Mouse (Mus musculus): Measurements from ENCODE around the gene Rasgrp3.

Gene Rasgrp3

GRCm38 (mm10) chr17:75539841-75540240 lies 104.1 kb downstream of the Rasgrp3 start:
- no peak for DNase-seq (ENCODE audit: low spot score)

DNA sequence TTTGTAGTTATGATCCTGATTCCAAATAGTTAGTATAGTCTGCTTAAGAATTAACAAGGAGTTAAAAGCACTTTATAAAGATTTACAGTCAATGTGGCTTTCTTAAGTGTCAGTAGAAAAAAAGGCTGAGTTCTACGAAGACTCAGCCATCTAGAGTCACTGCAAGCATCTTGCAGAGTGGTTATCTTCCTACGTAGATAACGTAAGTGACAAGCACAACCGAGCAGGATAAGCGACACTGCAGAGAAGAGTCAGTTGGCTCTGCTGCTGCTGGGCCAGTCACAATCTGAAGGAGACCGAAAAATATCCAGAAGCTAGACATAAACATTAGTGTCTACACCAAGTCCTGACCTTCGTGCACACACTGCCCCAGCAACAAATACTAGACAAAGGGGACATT lies 107.7 kb downstream of the Rasgrp3 start:
- no peak for DNase-seq (ENCODE audit: low spot score)

- DNase-seq (ENCODE audit: low spot score): no peak
Measured at GRCm38 (mm10) chr17:75544262-75544661, 108.6 kb downstream of the Rasgrp3 start.

GRCm38 (mm10) chr17:75550771-75551413 lies 115.2 kb downstream of the Rasgrp3 start:
- DNase-seq (ENCODE audit: low spot score): no peak

DNA sequence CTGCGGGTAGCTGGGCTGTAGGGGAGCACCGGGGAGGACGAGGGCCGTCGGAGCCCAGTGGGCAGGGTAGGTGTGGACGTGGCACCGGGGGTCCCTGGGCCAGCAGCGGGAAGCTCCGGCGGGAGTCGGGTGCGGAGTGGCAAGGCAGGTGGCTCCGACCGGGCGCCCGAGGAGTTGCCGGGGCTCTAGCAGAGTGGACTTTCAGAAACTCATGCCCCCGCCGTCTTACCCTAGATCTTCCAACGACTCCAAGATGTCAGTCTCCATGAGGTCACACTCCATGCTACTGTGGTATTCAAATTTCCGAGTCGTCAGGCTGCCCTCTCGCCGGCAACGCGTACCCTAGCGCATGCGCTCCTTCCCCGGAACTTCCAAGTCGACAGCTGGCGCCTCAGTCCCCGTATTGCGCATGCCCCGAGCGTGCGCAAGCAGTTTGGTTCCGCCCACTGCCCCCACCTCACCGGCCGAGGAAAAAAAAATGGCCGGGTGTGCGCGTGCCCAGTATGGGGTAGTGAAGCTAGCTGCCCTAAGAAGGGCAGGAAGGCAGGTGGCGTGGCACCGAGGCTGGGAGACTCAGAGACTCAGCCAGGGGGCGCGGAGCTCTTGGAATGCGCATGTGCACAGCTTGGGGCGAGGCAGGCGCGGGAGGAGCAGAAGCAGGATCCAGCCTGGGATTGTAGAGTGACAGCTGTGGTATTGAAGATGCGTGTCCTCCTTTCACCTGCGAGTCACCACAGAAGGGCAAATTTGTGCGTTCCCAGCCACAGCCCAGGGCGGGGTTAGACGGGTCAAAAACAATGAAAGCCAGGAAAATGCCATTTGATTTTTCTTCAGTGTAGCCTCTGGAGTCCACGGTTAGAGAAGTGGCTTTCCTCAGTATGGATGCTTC lies 116.1 kb downstream of the Rasgrp3 start, which contains the start of gene Fam98a:
Gene Fam98a (minus strand): TSS at position 435 of the 889 bp plus-strand sequence.
- peak; percentile 95 for DNase-seq (ENCODE audit: low spot score)

DNA sequence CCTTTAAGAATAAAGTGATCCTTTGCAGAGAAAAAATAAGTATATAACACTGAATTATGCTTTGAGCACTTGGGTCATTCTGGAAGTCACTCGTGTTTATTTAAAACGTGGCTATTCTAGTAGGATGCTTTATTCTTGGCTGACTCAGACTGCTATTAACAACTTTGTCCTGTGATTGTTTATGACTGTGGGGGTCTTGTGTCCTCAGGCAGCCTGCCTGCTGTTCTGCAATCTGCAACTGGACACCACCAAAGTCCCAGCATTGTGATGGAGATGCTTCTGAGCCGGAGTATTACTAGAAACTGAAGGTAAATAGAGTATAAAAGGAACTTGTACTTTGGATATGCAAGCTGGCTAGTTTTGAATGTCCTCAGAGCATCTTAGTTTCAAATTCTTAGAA lies 121.3 kb downstream of the Rasgrp3 start:
- no peak for DNase-seq (ENCODE audit: low spot score)

DNA sequence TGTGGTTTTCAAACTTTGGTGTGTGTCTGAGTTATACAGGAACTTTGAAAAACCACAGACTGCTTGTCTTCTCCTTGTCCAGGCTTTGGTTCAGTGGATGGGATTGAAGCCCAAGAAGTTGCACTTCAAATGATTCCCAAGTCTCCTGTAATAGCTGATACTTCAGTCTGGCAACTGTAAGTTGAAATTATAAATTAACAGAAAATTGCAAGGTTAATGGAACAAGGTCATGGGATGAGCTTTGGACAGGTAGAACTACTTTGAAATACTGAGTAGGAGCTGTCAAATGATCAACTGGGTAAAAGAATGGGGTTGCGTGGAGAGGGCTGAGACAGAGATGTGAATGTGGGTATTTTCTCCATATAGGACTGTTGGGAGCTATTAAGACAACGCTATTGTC lies 122.3 kb downstream of the Rasgrp3 start:
- no peak for DNase-seq (ENCODE audit: low spot score)

GRCm38 (mm10) chr17:75575608-75576007 lies 139.9 kb downstream of the Rasgrp3 start:
- DNase-seq (ENCODE audit: low spot score): no peak

Measured in left cerebral cortex, adult 11 months (tissue).